ENCODE assay signal across 8 mouse cellular contexts in the genomic region with DNA sequence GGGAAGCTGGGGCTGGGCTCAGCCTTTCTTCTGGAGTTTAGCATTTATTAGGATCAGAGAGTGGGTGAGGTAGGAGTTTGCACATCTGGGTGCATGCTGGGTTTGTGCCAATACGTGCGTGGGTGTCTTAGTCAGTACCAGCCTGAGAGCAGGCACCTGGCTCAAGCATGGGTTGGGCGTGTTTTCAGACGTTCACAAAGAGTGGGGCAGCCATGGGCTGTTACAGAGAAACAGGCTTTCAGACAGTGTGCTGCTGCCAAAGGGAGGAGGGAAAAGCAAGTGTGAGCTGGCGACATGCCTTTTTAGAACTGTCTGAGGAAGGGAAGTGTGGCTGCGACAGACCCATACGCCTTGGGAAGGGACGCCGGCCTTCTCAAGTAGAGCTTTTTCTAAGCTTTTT. TPM values are rescaled to one million over a fixed set of nuclear protein-coding genes. Genes with fewer than 3 reads are reported as not detected.
A peak's percentile ranks its signal among the peaks of the same experiment; 100 is the strongest.
DNase-seq lines count a peak whose midpoint lies in the region; ATAC-seq and TF ChIP-seq lines count a peak whose summit lies in the region.

No protein-coding gene starts in this region.

- H3K36me3 ChIP-seq in thymus, adult 2 months (ENCODE audit: control insufficient read depth, insufficient read depth, low read length), result no peaks in the 10 kb centered on the region
- H3K36me3 ChIP-seq in stomach, postnatal 0 days (ENCODE audit: control insufficient read depth, insufficient read depth, low read length), result no peaks in the 10 kb centered on the region

- peak; percentile 75 for ATAC-seq in stomach, postnatal 0 days (ENCODE audit: low FRiP score, low TSS enrichment)
- ATAC-seq in monocyte, adult 5-6 weeks (replicated peaks; ENCODE audit: insufficient number of reproducible peaks, low FRiP score, low TSS enrichment, poor library complexity, severe bottlenecking), result no peak
- no peak for ATAC-seq in activated CD4-positive, CD25-positive, alpha-beta regulatory T cell, adult 4 months

- no peak for TF ChIP-seq EP300 in stomach, postnatal 0 days (optimal IDR thresholded peaks at IDR 0.05)

- no peaks in the 10 kb centered on the region for H3K9me3 ChIP-seq in stomach, postnatal 0 days (ENCODE audit: control insufficient read depth, low read length)

- no peak for TF ChIP-seq POLR2A in thymus, adult 2 months (IDR thresholded peaks at IDR 0.05; ENCODE audit: control insufficient read depth, extremely low read depth, insufficient read depth, low read length, poor library complexity)

- H3K4me1 ChIP-seq in thymus, adult 2 months (replicated peaks; ENCODE audit: control insufficient read depth, insufficient read depth, low read length), result peaks cover 34% of the 10 kb centered on the region
- peaks cover 17% of the 10 kb centered on the region for H3K4me1 ChIP-seq in stomach, postnatal 0 days (replicated peaks; ENCODE audit: control insufficient read depth, insufficient read depth)

- no peak for DNase-seq in thymus, adult 2 months
- no peak for DNase-seq in thymus, postnatal 10 days (ENCODE audit: low spot score in 2 of 2)
- peak; percentile 57 for DNase-seq in gastrocnemius, postnatal 25 days
- DNase-seq in layer of hippocampus, adult 8-10 months (ENCODE audit: low spot score in 2 of 2), result peak; percentile 47 to 52
- peak; percentile 66 for DNase-seq in lung, postnatal 14 days
- DNase-seq in stomach, postnatal 0 days (ENCODE audit: low spot score), result peak; percentile 80

- no peak overlapping the region for H3K4me3 ChIP-seq in thymus, adult 2 months (ENCODE audit: control insufficient read depth, insufficient read depth, low read length)
- H3K4me3 ChIP-seq in stomach, postnatal 0 days (ENCODE audit: low read depth, low read length), result no peak overlapping the region

- 4% methylated on average over 9 of the region's 9 CpGs for WGBS in thymus, adult 2 months
- WGBS in stomach, postnatal 0 days, result 21% methylated on average over 9 of the region's 9 CpGs

- no peak for TF ChIP-seq CTCF in thymus, adult 2 months (IDR thresholded peaks at IDR 0.05; ENCODE audit: borderline replicate concordance, control insufficient read depth, extremely low read depth, insufficient read depth, low read length, poor library complexity)
- TF ChIP-seq CTCF in stomach, postnatal 0 days (IDR thresholded peaks at IDR 0.05; ENCODE audit: low read depth), result no peak

- no peaks in the 10 kb centered on the region for H3K27me3 ChIP-seq in thymus, adult 2 months (ENCODE audit: control insufficient read depth, insufficient read depth, low read length)
- no peaks in the 10 kb centered on the region for H3K27me3 ChIP-seq in stomach, postnatal 0 days (ENCODE audit: control insufficient read depth, insufficient read depth, low read length)

- H3K27ac ChIP-seq in thymus, adult 2 months (ENCODE audit: control insufficient read depth, insufficient read depth, low read length), result peak overlapping the region; percentile 1; the same call in 1 of the 2 replicates
- peak overlapping the region; percentile 87 for H3K27ac ChIP-seq in stomach, postnatal 0 days (replicated peaks)

- no peak overlapping the region; the same call in 1 of the 2 replicates for H3K4me2 ChIP-seq in stomach, postnatal 0 days (replicated peaks; ENCODE audit: low read depth)

- peak overlapping the region; percentile 41; the same call in 1 of the 2 replicates for H3K9ac ChIP-seq in stomach, postnatal 0 days (ENCODE audit: low read length)

RNA-seq across cellular contexts. Expression of a gene that starts 45.2 kb away (rescaled TPM):
- polyA plus RNA-seq in thymus, adult 2 months (2012; rRNA removed), result 15.5 and 16.8 TPM in 2 replicates
- 1 to 10 TPM; 5.1 to 6.0 TPM for total RNA-seq in gastrocnemius, postnatal 25 days (2021)
- 10 to 100 TPM; 13.8 to 18.3 (median 15.1) TPM for total RNA-seq in layer of hippocampus, adult 8-10 months (2022)
- 5.0 and 5.1 TPM in 2 replicates for polyA plus RNA-seq in stomach, postnatal 0 days (2015; fragmentation: Nextera tagmentation; extraction: Ambion mirVana)
- total RNA-seq in monocyte, adult 5-6 weeks (2017), result 7.7 to 16.7 TPM (median 7.8 TPM) in 3 replicates
- under 1 TPM in 1 of 2 experiments, not detected in 1; 0.13 TPM for polyA plus RNA-seq in activated CD4-positive, CD25-positive, alpha-beta regulatory T cell, adult 4 months (2017; shearing (Covaris generic))

RNA-seq across cellular contexts. Expression of a gene that starts 56.1 kb away (rescaled TPM):
- polyA plus RNA-seq in thymus, adult 2 months (2012; rRNA removed), result 48.4 and 51.8 TPM in 2 replicates
- 1 to 10 TPM; 7.7 to 8.2 TPM for total RNA-seq in gastrocnemius, postnatal 25 days (2021)
- total RNA-seq in layer of hippocampus, adult 8-10 months (2022), result 10 to 100 TPM; 10.3 to 18.2 (median 13.2) TPM
- 19.5 and 20.1 TPM in 2 replicates for polyA plus RNA-seq in stomach, postnatal 0 days (2015; fragmentation: Nextera tagmentation; extraction: Ambion mirVana)
- 4.9 to 7.9 TPM (median 7.6 TPM) in 3 replicates for total RNA-seq in monocyte, adult 5-6 weeks (2017)
- 10 to 100 TPM; 21.5 to 21.6 TPM for polyA plus RNA-seq in activated CD4-positive, CD25-positive, alpha-beta regulatory T cell, adult 4 months (2017; shearing (Covaris generic))

Comparison
In these comparisons a context has a peak if more than half of its experiments do, and no peak if none do; other contexts are left out.
1. DNase-seq: peak in gastrocnemius, postnatal 25 days (single experiment), layer of hippocampus, adult 8-10 months (2 of 2), lung, postnatal 14 days (single experiment) and stomach, postnatal 0 days (single experiment); none in thymus, adult 2 months (single experiment) and thymus, postnatal 10 days (0 of 2).